Mouse (Mus musculus) hindbrain, embryonic 10.5 days (tissue): ENCODE data around the gene Epdr1. TPM values are rescaled to one million over a fixed set of nuclear protein-coding genes. Genes with fewer than 3 reads are reported as not detected.

Source experiments
- DNase-seq: peaks from one replicate; pipeline ENCODE4 v3.0.0-alpha.2; 2017; ENCODE audit warnings: low spot score
- H3K27ac ChIP-seq: fragments of 300-500 bp; sonication (generic); 2 replicates; pipeline ENCODE4 v1.5.1; 2016; ENCODE audit warnings: mild to moderate bottlenecking, moderate library complexity
- H3K27me3 ChIP-seq: fragments of 300-500 bp; sonication (generic); 2 replicates; pipeline ENCODE4 v1.6.1; 2016; ENCODE audit warnings: mild to moderate bottlenecking; ENCODE audit not compliant: poor library complexity, insufficient read depth, severe bottlenecking
- H3K36me3 ChIP-seq: fragments of 300-500 bp; sonication (generic); 2 replicates; pipeline ENCODE4 v1.6.1; 2016; ENCODE audit warnings: mild to moderate bottlenecking, moderate library complexity
- H3K4me1 ChIP-seq: fragments of 300-500 bp; sonication (generic); replicated peaks from 2 replicates; pipeline ENCODE4 v1.6.1; 2016; ENCODE audit warnings: mild to moderate bottlenecking
- H3K4me3 ChIP-seq: fragments of 300-500 bp; sonication (generic); 2 replicates; pipeline ENCODE4 v1.5.1; 2016; ENCODE audit warnings: mild to moderate bottlenecking, moderate library complexity
- H3K9me3 ChIP-seq: fragments of 300-500 bp; sonication (generic); 2 replicates; pipeline ENCODE4 v1.6.1; 2016; ENCODE audit warnings: mild to moderate bottlenecking, moderate library complexity
- WGBS: fragments of 180-500 bp; shearing (Covaris S2); methylation state at CpG from one replicate; pipeline ENCODE4 v1.1.7; 2016; 5-methylcytosine and 5-hydroxymethylcytosine counted together
- polyA plus RNA-seq: library from polyadenylated mRNA; unstranded; fragments of >200 nt; fragmentation: Nextera tagmentation; extraction: Ambion mirVana; gene quantifications from 2 replicates; pipeline ENCODE4 v1.2.1, GENCODE M21; 2016

The Epdr1 gene
- 15.7 and 16.0 TPM in 2 replicates for polyA plus RNA-seq

DNA sequence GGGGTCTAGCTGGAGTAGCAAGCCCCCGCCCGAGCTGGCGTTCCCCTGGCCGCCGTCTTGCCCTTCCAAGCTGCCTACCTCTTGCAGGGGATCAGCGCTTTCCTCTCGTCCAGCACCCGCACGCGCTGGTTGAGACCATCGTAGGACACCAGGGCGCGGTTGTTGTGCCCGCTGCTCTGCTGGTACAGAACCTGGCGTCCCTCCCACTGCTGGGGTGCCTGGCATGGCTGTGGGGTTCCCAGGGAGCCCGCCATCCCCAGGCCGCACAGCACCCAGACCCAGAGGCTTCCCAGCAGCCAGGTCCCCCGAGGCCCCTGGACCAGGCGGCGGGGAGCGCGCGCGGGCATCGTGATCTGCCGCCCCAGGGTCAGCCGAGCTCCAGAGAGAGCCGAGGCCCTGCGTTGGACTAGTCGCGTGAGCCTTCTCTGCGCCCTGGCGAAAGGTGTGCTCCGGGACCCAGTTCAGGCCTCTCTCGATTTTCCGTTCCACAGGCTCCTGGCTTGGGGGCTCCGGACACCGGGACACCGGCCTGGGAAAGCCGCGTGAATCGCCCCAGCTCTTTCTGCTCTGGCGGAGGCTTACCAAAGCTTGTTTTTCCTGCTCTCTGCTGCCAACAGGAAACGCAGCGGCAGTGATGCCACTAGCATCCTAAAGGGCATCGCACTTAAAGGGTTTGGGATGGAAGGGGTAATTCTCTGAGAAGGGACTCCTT, at the start of gene Epdr1:
TSS of gene Epdr1 (minus strand) at position 712 of the 712 bp plus-strand sequence.
- peaks cover 33% of the 10 kb centered on the region for H3K4me1 ChIP-seq
- under 1% methylated on average over 46 of the region's 46 CpGs for WGBS
- no peaks in the 10 kb centered on the region for H3K36me3 ChIP-seq
- no peaks in the 10 kb centered on the region for H3K9me3 ChIP-seq
- H3K27ac ChIP-seq, result peak within 1 kb of the TSS; percentile 93
- peaks cover 35% of the 10 kb centered on the region for H3K27me3 ChIP-seq
- peak within 1 kb of the TSS; percentile 83 for H3K4me3 ChIP-seq
- peak; percentile 84 for DNase-seq

DNA sequence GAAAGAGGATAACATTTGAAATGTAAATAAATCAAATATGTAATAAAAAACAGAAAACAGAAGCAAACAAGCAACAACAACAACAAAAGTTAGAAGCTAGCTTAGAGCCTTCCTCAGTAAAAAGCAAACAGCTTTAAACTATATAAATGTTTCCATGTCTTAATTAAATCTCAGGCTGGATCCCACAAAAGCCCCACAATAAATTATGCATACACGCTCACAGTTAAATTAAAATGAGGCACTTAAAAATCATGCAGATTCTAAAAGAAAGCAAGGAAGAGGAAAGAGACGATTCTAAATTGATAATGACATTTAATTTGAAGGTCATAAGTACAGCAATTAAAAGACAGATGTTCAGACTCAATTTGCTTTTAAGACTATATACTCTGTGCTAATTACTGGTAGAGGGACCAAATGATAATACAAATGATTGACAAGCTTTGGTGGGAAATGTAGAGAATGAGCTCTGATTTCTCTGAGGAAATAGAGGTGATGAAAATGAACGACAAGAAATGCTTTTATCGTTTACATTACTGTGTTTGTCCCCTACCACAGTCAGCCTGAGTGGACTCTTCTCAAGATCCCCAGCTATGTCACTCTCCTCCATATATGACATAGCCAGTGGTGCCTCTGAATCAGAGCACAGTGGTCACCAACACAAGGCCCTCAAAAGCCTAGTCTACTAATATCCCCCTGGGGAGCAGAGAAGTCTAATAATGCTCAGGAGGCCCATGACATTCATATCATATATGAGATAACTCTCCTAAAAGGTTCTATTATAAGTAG, 48.8 kb upstream of the Epdr1 start:
- H3K4me3 ChIP-seq, result no peak overlapping the region
- no peak for DNase-seq
- H3K27me3 ChIP-seq, result no peaks in the 10 kb centered on the region
- H3K4me1 ChIP-seq, result no peaks in the 10 kb centered on the region
- 88% methylated on average over 4 of the region's 4 CpGs for WGBS
- H3K36me3 ChIP-seq, result no peaks in the 10 kb centered on the region
- no peak overlapping the region for H3K27ac ChIP-seq
- no peaks in the 10 kb centered on the region for H3K9me3 ChIP-seq

DNA sequence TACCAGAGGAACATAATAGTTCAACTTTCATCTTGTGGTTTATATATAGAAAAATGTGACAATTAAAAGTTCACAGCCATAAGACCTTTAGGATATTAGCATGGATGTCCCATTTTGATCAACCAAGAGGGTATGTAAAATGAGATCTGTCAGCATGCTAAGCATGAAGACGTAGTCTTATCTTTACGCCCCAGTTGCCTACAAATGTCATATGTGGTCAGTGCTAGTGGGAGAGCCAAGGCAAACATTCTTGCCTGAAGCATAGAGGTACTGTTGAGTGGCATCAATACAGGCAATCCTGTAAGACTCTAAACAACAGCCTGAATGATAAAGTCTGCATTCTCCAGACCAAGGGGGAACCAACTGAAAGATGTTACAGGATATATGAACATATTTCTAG, 32.7 kb upstream of the Epdr1 start:
- WGBS, result 89% methylated on average over 2 of the region's 2 CpGs
- no peak for DNase-seq
- Histone ChIP-seq H3K27ac (no peak overlapping the region), H3K27me3 (no peaks in the 10 kb centered on the region), H3K4me3 (no peak overlapping the region), H3K4me1 (no peaks in the 10 kb centered on the region), H3K9me3 (no peaks in the 10 kb centered on the region), H3K36me3 (no peaks in the 10 kb centered on the region)

DNA sequence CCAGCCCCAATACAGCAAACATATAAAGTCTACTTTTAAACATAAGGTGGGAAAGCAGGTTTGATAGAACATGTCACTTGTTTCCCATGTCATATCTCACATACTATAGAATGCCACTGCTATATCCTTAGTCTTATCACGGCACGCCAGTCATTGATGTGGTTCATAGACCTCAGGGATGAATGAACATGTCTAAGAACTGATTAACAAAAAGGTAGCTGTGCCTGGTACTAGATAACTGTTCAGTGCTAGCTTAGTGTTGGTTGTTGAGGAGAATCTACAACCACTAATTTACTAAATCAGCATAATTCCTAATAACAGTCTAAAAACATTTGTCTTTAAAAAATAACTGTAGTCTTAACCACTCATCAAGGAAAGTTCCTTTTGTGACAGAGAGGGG, 30.1 kb upstream of the Epdr1 start:
- Histone ChIP-seq H3K27ac (no peak overlapping the region), H3K4me1 (no peaks in the 10 kb centered on the region), H3K4me3 (no peak overlapping the region), H3K9me3 (no peaks in the 10 kb centered on the region), H3K36me3 (no peaks in the 10 kb centered on the region), H3K27me3 (no peaks in the 10 kb centered on the region)
- 92% methylated on average over 2 of the region's 2 CpGs for WGBS
- no peak for DNase-seq

DNA sequence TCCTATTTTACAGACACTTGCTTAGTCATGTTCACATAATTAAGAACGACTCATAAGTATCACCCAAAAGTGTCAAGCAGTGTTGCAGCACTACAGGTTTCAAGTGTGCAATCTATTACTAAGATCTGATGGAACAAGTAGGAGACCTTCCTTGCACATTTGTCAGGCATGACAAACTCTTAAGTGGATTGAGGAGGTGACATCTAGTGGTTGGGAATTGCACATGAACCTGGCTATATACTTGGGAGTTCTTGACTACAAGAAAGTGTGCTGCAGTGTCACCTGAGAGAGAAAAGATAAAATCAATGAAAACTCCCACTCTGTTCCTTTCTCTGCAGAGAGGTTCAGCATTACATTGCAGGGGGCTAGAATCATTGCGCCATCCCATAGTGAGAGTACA, 24.5 kb upstream of the Epdr1 start:
- H3K4me3 ChIP-seq, result no peak overlapping the region
- DNase-seq, result no peak
- WGBS, result 75% methylated on average over 2 of the region's 2 CpGs
- no peaks in the 10 kb centered on the region for H3K27me3 ChIP-seq
- no peaks in the 10 kb centered on the region for H3K9me3 ChIP-seq
- H3K27ac ChIP-seq, result no peak overlapping the region
- no peaks in the 10 kb centered on the region for H3K4me1 ChIP-seq
- no peaks in the 10 kb centered on the region for H3K36me3 ChIP-seq

DNA sequence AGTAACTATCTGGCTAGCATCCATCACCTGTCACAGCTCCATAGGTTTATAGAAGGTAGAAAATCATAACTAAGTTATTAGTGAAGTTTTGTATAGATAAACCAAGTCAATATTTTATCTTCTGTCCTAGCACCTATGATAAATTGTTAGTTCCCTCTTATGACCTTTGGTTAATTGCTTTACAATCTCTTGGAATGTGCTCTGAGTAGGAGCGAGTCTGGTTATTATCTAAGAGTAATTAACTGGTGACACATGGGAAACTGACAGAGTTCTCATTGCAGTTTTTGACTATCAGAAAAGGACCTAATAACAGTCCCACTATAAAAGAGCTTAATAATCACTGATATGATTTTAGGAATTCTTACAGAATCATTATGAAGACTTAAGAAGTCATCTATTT, 23.8 kb upstream of the Epdr1 start:
- no peaks in the 10 kb centered on the region for H3K4me1 ChIP-seq
- WGBS, result 89% methylated on average over 1 of the region's 1 CpGs
- H3K27me3 ChIP-seq, result no peaks in the 10 kb centered on the region
- H3K9me3 ChIP-seq, result no peaks in the 10 kb centered on the region
- H3K27ac ChIP-seq, result no peak overlapping the region
- H3K4me3 ChIP-seq, result no peak overlapping the region
- DNase-seq, result no peak
- H3K36me3 ChIP-seq, result no peaks in the 10 kb centered on the region

DNA sequence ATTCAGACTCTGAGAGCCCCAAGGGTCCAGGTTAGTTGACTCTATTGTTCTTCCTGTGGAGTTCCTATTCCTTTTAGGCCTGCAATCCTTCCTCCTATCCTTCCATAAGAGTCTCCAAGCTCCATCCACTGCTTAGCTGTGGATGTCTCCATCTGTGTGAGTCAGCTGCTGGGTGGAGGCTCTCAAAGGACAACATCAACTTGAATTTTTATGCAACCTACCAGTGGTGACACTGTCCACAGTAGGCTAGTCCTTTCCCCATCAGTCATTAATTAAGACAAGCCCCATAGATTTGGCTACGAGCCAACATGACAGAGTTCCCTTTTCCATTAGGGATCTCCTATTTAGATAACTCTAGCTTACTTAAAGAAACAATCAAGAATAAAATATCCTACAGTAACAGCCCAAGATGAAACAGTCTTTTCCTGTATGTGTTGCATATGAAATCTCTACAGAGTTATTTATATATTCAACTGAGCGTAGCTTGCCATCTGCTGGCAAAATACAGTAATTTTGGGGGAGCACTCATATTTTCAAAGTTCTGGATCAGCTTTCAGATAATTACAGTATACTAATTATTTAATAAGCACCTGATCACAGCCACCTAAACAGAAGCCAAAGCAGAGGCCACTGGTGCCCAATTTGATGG, 20.6 kb upstream of the Epdr1 start:
- DNase-seq, result no peak

DNA sequence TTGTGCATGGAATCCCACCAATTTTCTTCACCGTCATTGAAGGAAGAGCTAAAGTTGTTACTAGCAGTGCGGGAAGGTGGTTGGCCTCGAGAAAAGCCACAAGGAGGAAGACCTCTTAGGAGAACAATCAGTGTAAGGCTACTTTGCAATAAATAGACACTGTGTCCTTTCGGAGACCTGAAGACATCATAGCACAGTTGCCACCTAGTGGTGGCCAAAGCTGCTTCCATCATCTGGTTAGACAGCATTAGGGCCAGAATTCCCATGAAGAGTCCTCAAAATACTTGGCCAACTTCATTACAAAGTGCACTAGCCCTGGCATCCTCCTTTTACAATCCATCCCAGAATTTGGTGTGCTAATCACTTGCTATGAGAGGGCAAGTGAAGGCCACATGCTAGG, 16.4 kb upstream of the Epdr1 start:
- H3K36me3 ChIP-seq, result no peaks in the 10 kb centered on the region
- WGBS, result 70% methylated on average over 4 of the region's 4 CpGs
- no peak overlapping the region for H3K27ac ChIP-seq
- H3K9me3 ChIP-seq, result no peaks in the 10 kb centered on the region
- H3K27me3 ChIP-seq, result no peaks in the 10 kb centered on the region
- H3K4me3 ChIP-seq, result no peak overlapping the region
- peak; percentile 8 for DNase-seq
- H3K4me1 ChIP-seq, result peaks cover 4% of the 10 kb centered on the region; the same call in 1 of the 2 replicates

More for the DNA sequence above, 20.6 kb upstream of the Epdr1 start:
- Histone ChIP-seq H3K36me3 (no peaks in the 10 kb centered on the region), H3K4me1 (no peaks in the 10 kb centered on the region), H3K27me3 (no peaks in the 10 kb centered on the region), H3K4me3 (no peak overlapping the region), H3K9me3 (no peaks in the 10 kb centered on the region), H3K27ac (no peak overlapping the region)
- 96% methylated on average over 2 of the region's 2 CpGs for WGBS

DNA sequence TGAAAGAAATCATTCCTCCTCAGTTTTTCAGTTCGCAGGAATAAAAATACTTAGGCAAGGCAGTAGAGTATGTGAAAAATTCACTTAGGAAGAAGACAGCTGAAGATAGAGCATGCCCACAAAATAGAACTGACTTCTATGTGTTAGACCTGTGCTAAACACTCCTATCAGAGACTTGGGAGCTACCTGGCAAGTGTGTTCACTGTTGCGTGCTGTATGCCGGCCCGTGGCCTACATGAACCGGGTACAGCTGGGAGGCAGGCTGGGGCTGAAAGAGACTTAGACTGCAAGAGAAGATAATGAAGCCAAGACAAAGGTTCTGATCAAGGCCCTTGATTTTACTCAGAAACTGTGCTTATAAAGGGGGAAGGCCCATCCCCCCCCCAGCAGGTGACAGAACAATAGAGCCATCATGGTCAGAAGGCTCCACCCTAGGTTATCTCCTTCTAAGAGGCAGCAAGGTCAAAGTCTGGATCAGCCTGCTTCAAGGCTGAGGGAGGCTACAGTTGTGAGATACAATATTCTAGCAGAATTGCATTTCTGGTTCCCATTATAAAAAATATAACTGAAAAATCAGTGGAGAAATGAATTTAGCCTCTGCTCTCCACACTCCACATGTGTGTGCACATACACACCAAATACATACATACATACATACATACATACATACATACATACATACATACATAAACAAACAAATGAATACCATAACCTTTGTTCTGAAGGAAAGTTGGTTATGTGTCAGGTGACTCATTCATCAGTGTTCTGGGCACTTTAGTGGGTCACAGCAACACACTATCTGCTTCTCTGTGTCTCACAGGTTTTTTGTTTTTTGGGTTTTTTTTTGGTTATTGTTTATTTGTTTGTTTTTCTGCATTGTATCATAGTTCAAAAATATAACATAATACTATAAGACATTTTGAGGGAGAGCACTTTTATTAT, 11.3 kb upstream of the Epdr1 start:
- Histone ChIP-seq H3K4me1 (peaks cover 4% of the 10 kb centered on the region; the same call in 1 of the 2 replicates), H3K27ac (no peak overlapping the region), H3K4me3 (no peak overlapping the region), H3K9me3 (no peaks in the 10 kb centered on the region), H3K36me3 (no peaks in the 10 kb centered on the region), H3K27me3 (no peaks in the 10 kb centered on the region)
- 91% methylated on average over 5 of the region's 5 CpGs for whole genome bisulfite sequencing
- no peak for DNase-seq

DNA sequence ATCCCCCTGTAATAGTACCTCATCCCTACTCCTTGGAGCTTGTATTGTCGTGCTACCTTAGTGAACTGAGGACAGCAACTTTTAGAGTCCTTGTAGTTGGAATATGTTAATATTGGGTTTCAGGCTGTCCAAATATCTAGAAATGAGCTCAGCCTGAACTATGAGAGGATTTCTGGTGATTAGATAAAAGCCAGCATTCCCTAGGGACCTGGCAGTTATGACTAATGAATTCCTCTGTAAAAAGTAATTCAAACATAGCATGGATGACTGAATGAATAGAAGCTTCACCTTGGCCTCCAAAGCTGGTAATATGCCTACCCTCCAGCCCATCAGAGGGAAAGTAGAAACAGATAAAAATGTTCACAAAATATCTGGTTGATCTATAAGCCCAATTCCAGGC, 6.7 kb upstream of the Epdr1 start:
- DNase-seq, result no peak
- no peak overlapping the region for H3K4me3 ChIP-seq
- 82% methylated on average over 1 of the region's 1 CpGs for WGBS
- no peaks in the 10 kb centered on the region for H3K9me3 ChIP-seq
- no peaks in the 10 kb centered on the region for H3K36me3 ChIP-seq
- peaks cover 15% of the 10 kb centered on the region for H3K4me1 ChIP-seq
- peaks cover 34% of the 10 kb centered on the region for H3K27me3 ChIP-seq
- H3K27ac ChIP-seq, result no peak overlapping the region

DNA sequence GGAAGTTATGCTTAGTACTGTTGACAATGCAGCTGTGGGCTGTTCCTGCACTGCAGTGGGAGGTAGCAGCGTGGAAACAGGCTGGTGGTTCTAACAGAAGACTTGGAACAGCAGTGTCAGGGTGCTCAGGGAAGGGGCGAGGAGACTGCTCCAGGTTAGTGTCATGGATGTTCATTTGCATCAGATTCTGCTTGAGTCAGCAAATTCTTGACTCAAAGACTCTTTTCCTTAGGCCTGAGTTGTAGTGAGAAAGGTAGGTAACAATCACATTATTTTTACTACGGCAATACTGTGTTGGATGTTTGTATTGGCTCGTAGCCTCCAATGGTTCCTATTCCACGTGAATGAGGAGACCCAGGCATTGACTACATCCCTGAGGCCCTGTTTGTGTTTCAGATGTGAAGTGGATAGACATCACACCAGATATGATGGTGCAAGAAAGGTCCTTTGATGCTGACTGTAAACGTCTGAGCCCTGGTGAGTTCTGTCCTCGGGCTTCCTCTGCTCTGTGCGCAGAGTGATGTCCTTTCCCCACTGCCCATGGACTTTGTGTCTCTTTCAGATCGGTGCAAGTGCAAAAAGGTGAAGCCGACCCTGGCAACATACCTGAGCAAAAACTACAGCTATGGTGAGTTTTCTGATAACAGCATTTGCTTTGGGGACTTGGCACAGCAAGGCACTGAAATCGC, 5.0 kb upstream of the Epdr1 start:
- DNase-seq, result no peak

More for the DNA sequence above, 5.0 kb upstream of the Epdr1 start:
- Histone ChIP-seq H3K27ac (no peak overlapping the region), H3K36me3 (no peaks in the 10 kb centered on the region), H3K4me3 (no peak overlapping the region), H3K4me1 (peaks cover 15% of the 10 kb centered on the region), H3K9me3 (no peaks in the 10 kb centered on the region), H3K27me3 (peaks cover 45% of the 10 kb centered on the region)
- 88% methylated on average over 11 of the region's 11 CpGs for WGBS
